Comparison of ENCODE assay signal across 19 mouse cellular contexts in genomic region chr19:10975187-10975586, GRCm38 (mm10). TPM values are rescaled to one million over a fixed set of nuclear protein-coding genes. Genes with fewer than 3 reads are reported as not detected.
"Had no signal": no experiment of that assay in that cellular context is flagged by ENCODE, and none has a peak within 500 bp of the region (broad histone marks: within the 10 kb centered on the region; RNA-seq: fewer than 3 reads in every experiment).

No protein-coding gene starts in this region.

- H3K27me3 ChIP-seq: limb, embryonic 15.5 days; liver, embryonic 12.5 days; midbrain, embryonic 15.5 days; neural tube, embryonic 13.5 days had no signal

- DNase-seq: kidney, adult 18-20 months; kidney, postnatal 25 days; lung, embryonic 14.5 days; lung, postnatal 10 days; lung, postnatal 4 days; right cerebral cortex, postnatal 14 days; thymus, adult 18-20 months; thymus, postnatal 25 days had no signal

- H3K27ac ChIP-seq: left cerebral cortex, adult 2 months; limb, embryonic 15.5 days; liver, embryonic 12.5 days; midbrain, embryonic 10.5 days; midbrain, embryonic 15.5 days; neural tube, embryonic 13.5 days had no signal

- H3K9ac ChIP-seq: limb, embryonic 15.5 days; liver, embryonic 12.5 days; lung, embryonic 14.5 days; midbrain, embryonic 15.5 days; neural tube, embryonic 13.5 days had no signal

- H3K36me3 ChIP-seq: limb, embryonic 15.5 days; liver, embryonic 12.5 days; midbrain, embryonic 10.5 days; midbrain, embryonic 15.5 days; neural tube, embryonic 13.5 days had no signal

- H3K4me2 ChIP-seq: limb, embryonic 15.5 days; liver, embryonic 12.5 days; lung, embryonic 14.5 days; midbrain, embryonic 15.5 days; neural tube, embryonic 13.5 days had no signal

- ATAC-seq: liver, embryonic 12.5 days; midbrain, embryonic 15.5 days had no signal

- H3K9me3 ChIP-seq: limb, embryonic 15.5 days; liver, embryonic 12.5 days; midbrain, embryonic 15.5 days had no signal

- H3K4me3 ChIP-seq: left cerebral cortex, adult 2 months; limb, embryonic 15.5 days; liver, embryonic 12.5 days; midbrain, embryonic 10.5 days; midbrain, embryonic 15.5 days; neural tube, embryonic 13.5 days had no signal

RNA-seq across cellular contexts. Expression of gene Ms4a10, which starts 0.7 kb away (rescaled TPM):
- polyA plus RNA-seq: kidney, embryonic 14.5 days; limb, embryonic 11.5 days; liver, embryonic 12.5 days; lung, embryonic 14.5 days; midbrain, embryonic 10.5 days; midbrain, embryonic 15.5 days; neural tube, embryonic 13.5 days had no signal

RNA-seq across cellular contexts. Expression of gene Ms4a15, which starts 17.9 kb away (rescaled TPM):
- polyA plus RNA-seq: kidney, embryonic 14.5 days; limb, embryonic 11.5 days; limb, embryonic 15.5 days; liver, embryonic 12.5 days; liver, embryonic 16.5 days; lung, embryonic 14.5 days; midbrain, embryonic 10.5 days; midbrain, embryonic 15.5 days; neural tube, embryonic 13.5 days; stomach, embryonic 16.5 days; urinary bladder, adult 2 months had no signal

RNA-seq across cellular contexts. Expression of gene Ptgdr2, which starts 38.2 kb away (rescaled TPM):
- polyA plus RNA-seq: kidney, embryonic 14.5 days; limb, embryonic 11.5 days; limb, embryonic 15.5 days; lung, embryonic 14.5 days; neural tube, embryonic 13.5 days; stomach, embryonic 16.5 days had no signal

RNA-seq across cellular contexts. Expression of gene Ms4a18, which starts 42.6 kb away (rescaled TPM):
- polyA plus RNA-seq: kidney, embryonic 14.5 days; limb, embryonic 11.5 days; limb, embryonic 15.5 days; liver, embryonic 12.5 days; lung, embryonic 14.5 days; midbrain, embryonic 10.5 days; midbrain, embryonic 15.5 days; neural tube, embryonic 13.5 days; urinary bladder, adult 2 months had no signal
